Mouse (Mus musculus) heart, adult 2 months (tissue): ENCODE data around the gene Chrna9.

ENCODE experiments used
- CTCF ChIP-seq: fragments of 200-600 bp; IDR thresholded peaks from 2 replicates; pipeline ENCODE4 v1.8.1; 2022; ENCODE audit warnings: antibody characterized with exemption, mild to moderate bottlenecking, moderate library complexity
- EP300 ChIP-seq: fragments of 200-500 bp; IDR thresholded peaks from 2 replicates; pipeline ENCODE4 v1.6.1; 2011; ENCODE audit warnings: low read depth, low read length, control low read depth; ENCODE audit not compliant: insufficient read depth

DNA sequence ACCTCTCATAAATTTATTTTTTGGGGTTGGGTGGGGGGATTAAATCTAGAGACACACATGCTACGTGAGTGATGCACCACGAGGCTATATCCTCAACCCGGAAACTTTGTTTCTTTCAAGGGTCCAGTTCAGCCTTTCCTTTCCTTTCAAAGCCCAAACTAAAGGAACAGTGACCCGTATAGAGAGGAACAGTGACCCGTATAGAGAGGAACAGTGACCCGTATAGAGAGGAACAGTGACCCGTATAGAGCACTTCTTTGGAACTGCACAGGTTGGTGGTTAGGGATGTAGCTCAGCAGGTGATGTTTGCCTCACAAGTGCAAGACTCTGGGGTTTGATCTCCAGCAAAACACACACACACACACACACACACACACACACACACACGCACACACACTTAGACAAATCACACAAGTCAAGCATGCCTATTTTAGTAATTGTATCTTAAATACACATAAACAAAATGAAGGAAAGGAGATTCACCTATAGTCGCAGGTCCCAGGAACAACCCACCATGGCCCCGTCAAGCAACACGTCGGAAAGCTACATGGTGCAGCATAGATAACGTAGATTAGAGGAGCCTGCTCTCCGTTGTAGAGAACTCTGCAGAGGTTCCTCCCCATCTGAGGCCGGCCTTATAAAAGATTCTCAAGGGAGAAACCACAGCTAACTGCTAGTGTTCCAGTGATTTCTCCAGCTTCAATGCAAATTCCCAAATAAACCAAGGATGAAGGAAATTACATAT is 48.9 kb upstream of the Chrna9 start:
- TF ChIP-seq CTCF (no peak), EP300 (no peak)
